Comparison of ENCODE assay signal across 8 mouse cellular contexts in the genomic region with DNA sequence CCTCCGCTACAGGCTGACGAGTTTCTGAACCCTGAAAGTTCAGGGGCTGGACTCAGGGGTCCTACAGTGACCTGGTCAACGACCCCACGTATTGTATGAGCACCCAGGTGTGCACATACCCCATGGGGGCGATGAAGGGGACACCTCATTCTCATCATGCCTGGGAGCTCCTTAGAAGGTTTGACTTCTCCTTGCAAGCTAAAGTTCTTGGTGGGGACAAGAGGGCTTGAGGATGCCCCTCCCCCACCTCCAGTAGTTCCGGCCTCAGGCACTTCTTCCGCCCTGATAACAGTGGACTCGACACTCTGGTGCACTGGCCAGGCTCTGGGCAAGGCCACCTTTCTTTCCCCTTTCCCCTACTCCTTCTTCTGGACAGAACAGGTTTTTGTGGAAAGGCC. TPM values are rescaled to one million over a fixed set of nuclear protein-coding genes. Genes with fewer than 3 reads are reported as not detected.
DNase-seq lines count a peak whose midpoint lies in the region; ATAC-seq and TF ChIP-seq lines count a peak whose summit lies in the region.

No protein-coding gene starts in this region.

- DNase-seq in spleen, adult 2 months (ENCODE audit: low read depth in 1 of 2, low spot score in 2 of 2) = no peak
- DNase-seq in spleen, postnatal 4 days (ENCODE audit: low spot score in 2 of 2) = no peak
- DNase-seq in kidney, postnatal 25 days = peak; percentile 31 to 68
- peak; percentile 14 for DNase-seq in thymus, postnatal 25 days
- no peak for DNase-seq in urinary bladder, adult 2 months (ENCODE audit: low spot score)
- no peak for DNase-seq in cerebellum, adult 9-11 months

- WGBS in spleen, adult 2 months = 6% methylated on average over 8 of the region's 8 CpGs

- peak; percentile 13 for ATAC-seq in erythroblast, adult 5-6 weeks (replicated peaks; ENCODE audit: low FRiP score, poor library complexity, severe bottlenecking)

- TF ChIP-seq POLR2A in spleen, adult 2 months (IDR thresholded peaks at IDR 0.05; ENCODE audit: low read depth, low read length) = no peak

- no peaks in the 10 kb centered on the region for H3K9me3 ChIP-seq in megakaryocyte, embryonic 14.5 days

- peak overlapping the region; percentile 71 for H3K4me3 ChIP-seq in spleen, adult 2 months (ENCODE audit: extremely low read depth, insufficient read depth, insufficient read length)
- H3K4me3 ChIP-seq in megakaryocyte, embryonic 14.5 days (replicated peaks) = peak overlapping the region; percentile 96

- 0 out of 2 replicates have a peak, but pooled peaks cover 3% of the 10 kb centered on the region for H3K4me1 ChIP-seq in spleen, adult 2 months (ENCODE audit: control insufficient read depth, insufficient read depth, insufficient read length)
- H3K4me1 ChIP-seq in megakaryocyte, embryonic 14.5 days = peaks cover 72% of the 10 kb centered on the region

- H3K27ac ChIP-seq in spleen, adult 2 months (ENCODE audit: insufficient read depth, low read length) = 0 out of 2 replicates have a peak overlapping the region, but pooled peaks have one; percentile 2

- no peak for TF ChIP-seq CTCF in spleen, adult 2 months (IDR thresholded peaks at IDR 0.05; ENCODE audit: extremely low read depth, insufficient read depth, insufficient read length, insufficient replicate concordance)

- H3K36me3 ChIP-seq in spleen, adult 2 months (ENCODE audit: control insufficient read depth, insufficient read depth, low read length) = peaks cover 27% of the 10 kb centered on the region
- peaks cover 46% of the 10 kb centered on the region for H3K36me3 ChIP-seq in megakaryocyte, embryonic 14.5 days (replicated peaks; ENCODE audit: low read length)

- no peaks in the 10 kb centered on the region for H3K27me3 ChIP-seq in spleen, adult 2 months (ENCODE audit: control insufficient read depth, insufficient read depth, low read length)
- no peaks in the 10 kb centered on the region for H3K27me3 ChIP-seq in megakaryocyte, embryonic 14.5 days (replicated peaks)

RNA-seq across cellular contexts. Expression of gene Stxbp2, which starts 0.7 kb away (rescaled TPM):
- polyA plus RNA-seq in spleen, adult 2 months (2012; rRNA removed) = 129 and 145 TPM in 2 replicates
- 44.7 and 49.2 TPM in 2 replicates for total RNA-seq in erythroblast, adult 5-6 weeks (2015; ENCODE audit: low replicate concordance)
- total RNA-seq in erythroblast, adult 5-6 weeks (2017; ENCODE audit: low replicate concordance) = 43.8 and 74.6 TPM in 2 replicates
- 533 and 675 TPM in 2 replicates for polyA plus RNA-seq in megakaryocyte, embryonic 14.5 days (2012; ENCODE audit: insufficient read depth, low replicate concordance)
- polyA plus RNA-seq in urinary bladder, adult 2 months (2012; rRNA removed) = 135 and 202 TPM in 2 replicates

RNA-seq across cellular contexts. Expression of gene Pcp2, which starts 6.1 kb away (rescaled TPM):
- not detected in 2 replicates for polyA plus RNA-seq in spleen, adult 2 months (2012; rRNA removed)
- not detected in 2 replicates for total RNA-seq in erythroblast, adult 5-6 weeks (2015; ENCODE audit: low replicate concordance)
- not detected in 2 replicates for total RNA-seq in erythroblast, adult 5-6 weeks (2017; ENCODE audit: low replicate concordance)
- 11.1 TPM in 1 of 2 replicates, not detected in the other for polyA plus RNA-seq in megakaryocyte, embryonic 14.5 days (2012; ENCODE audit: insufficient read depth, low replicate concordance)
- not detected in 2 replicates for polyA plus RNA-seq in urinary bladder, adult 2 months (2012; rRNA removed)

RNA-seq across cellular contexts. Expression of gene Pet100, which starts 10.1 kb away (rescaled TPM):
- 1.6 and 3.3 TPM in 2 replicates for polyA plus RNA-seq in spleen, adult 2 months (2012; rRNA removed)
- total RNA-seq in erythroblast, adult 5-6 weeks (2015; ENCODE audit: low replicate concordance) = 49.1 and 125 TPM in 2 replicates
- total RNA-seq in erythroblast, adult 5-6 weeks (2017; ENCODE audit: low replicate concordance) = 57.1 and 125 TPM in 2 replicates
- polyA plus RNA-seq in megakaryocyte, embryonic 14.5 days (2012; ENCODE audit: insufficient read depth, low replicate concordance) = 58.2 and 85.9 TPM in 2 replicates
- polyA plus RNA-seq in urinary bladder, adult 2 months (2012; rRNA removed) = 65.2 and 71.8 TPM in 2 replicates

RNA-seq across cellular contexts. Expression of gene Xab2, which starts 10.4 kb away (rescaled TPM):
- polyA plus RNA-seq in spleen, adult 2 months (2012; rRNA removed) = 61.9 and 71.5 TPM in 2 replicates
- total RNA-seq in erythroblast, adult 5-6 weeks (2015; ENCODE audit: low replicate concordance) = 4.4 and 5.4 TPM in 2 replicates
- 11.0 and 16.0 TPM in 2 replicates for total RNA-seq in erythroblast, adult 5-6 weeks (2017; ENCODE audit: low replicate concordance)
- 35.4 and 48.4 TPM in 2 replicates for polyA plus RNA-seq in megakaryocyte, embryonic 14.5 days (2012; ENCODE audit: insufficient read depth, low replicate concordance)
- 45.0 and 54.9 TPM in 2 replicates for polyA plus RNA-seq in urinary bladder, adult 2 months (2012; rRNA removed)

RNA-seq across cellular contexts. Expression of gene Retn, which starts 24.1 kb away (rescaled TPM):
- polyA plus RNA-seq in spleen, adult 2 months (2012; rRNA removed) = 0.56 and 1.3 TPM in 2 replicates
- total RNA-seq in erythroblast, adult 5-6 weeks (2015; ENCODE audit: low replicate concordance) = not detected in 2 replicates
- total RNA-seq in erythroblast, adult 5-6 weeks (2017; ENCODE audit: low replicate concordance) = not detected in 2 replicates
- polyA plus RNA-seq in megakaryocyte, embryonic 14.5 days (2012; ENCODE audit: insufficient read depth, low replicate concordance) = 0.39 TPM in 1 of 2 replicates, not detected in the other
- polyA plus RNA-seq in urinary bladder, adult 2 months (2012; rRNA removed) = 53.8 and 69.7 TPM in 2 replicates

Comparison
In these comparisons a context has a peak if more than half of its experiments do, and no peak if none do; other contexts are left out.
1. DNase-seq: peak in kidney, postnatal 25 days (2 of 2) and thymus, postnatal 25 days (single experiment); none in spleen, adult 2 months (0 of 2), spleen, postnatal 4 days (0 of 2), urinary bladder, adult 2 months (single experiment) and cerebellum, adult 9-11 months (single experiment).
2. RNA of gene Pet100, which starts 10.1 kb away (polyA plus RNA-seq): 58.2 to 85.9 TPM in megakaryocyte, embryonic 14.5 days and 65.2 to 71.8 TPM in urinary bladder, adult 2 months; 1.6 to 3.3 TPM in spleen, adult 2 months; every median in the first group is over 10 times any median in the second.